Mouse (Mus musculus) testis, adult 2 months (tissue): ENCODE measurements at regions not wholly inside any gene's neighbourhood (a gene's known extent, or its start where the extent isn't known, plus 50 kb on each side); places are given as distances from the start of the nearest gene placed in this dataset.

ENCODE experiments used
- H3K27ac ChIP-seq: fragments of 200-500 bp; 2 replicates; pipeline ENCODE4 v1.5.1; 2012; ENCODE audit warnings: low read depth, low read length; ENCODE audit not compliant: control insufficient read depth, insufficient read depth
- H3K27me3 ChIP-seq: fragments of 200-500 bp; 2 replicates; pipeline ENCODE4 v1.6.1; 2012; ENCODE audit warnings: mild to moderate bottlenecking, low read length, moderate library complexity; ENCODE audit not compliant: control insufficient read depth, insufficient read depth
- H3K36me3 ChIP-seq: fragments of 200-500 bp; 2 replicates; pipeline ENCODE4 v1.6.1; 2012; ENCODE audit warnings: mild to moderate bottlenecking, low read length; ENCODE audit not compliant: control insufficient read depth, insufficient read depth
- H3K4me1 ChIP-seq: fragments of 200-500 bp; 2 replicates; pipeline ENCODE4 v1.6.1; 2012; ENCODE audit warnings: low read length; ENCODE audit not compliant: control insufficient read depth, insufficient read depth
- H3K4me3 ChIP-seq: fragments of 200-500 bp; 2 replicates; pipeline ENCODE4 v1.5.1; 2012; ENCODE audit warnings: low read depth, mild to moderate bottlenecking, low read length, moderate library complexity, mixed read lengths; ENCODE audit not compliant: control insufficient read depth
- CTCF ChIP-seq: fragments of 200-500 bp; IDR thresholded peaks from 2 replicates; pipeline ENCODE4 v1.5.1; 2012; ENCODE audit warnings: low read depth, mild to moderate bottlenecking, inconsistent platforms, low read length, moderate library complexity; ENCODE audit not compliant: control insufficient read depth, insufficient read depth, insufficient replicate concordance
- POLR2A ChIP-seq: fragments of 200-500 bp; IDR thresholded peaks from 2 replicates; pipeline ENCODE4 v1.6.1; 2012; ENCODE audit warnings: low read depth, mild to moderate bottlenecking, inconsistent platforms, low read length, moderate library complexity; ENCODE audit not compliant: control insufficient read depth

GRCm38 (mm10) chr4:22112209-22112608 is 181.1 kb downstream of the Faxc start:
- no peaks in the 10 kb centered on the region for H3K36me3 ChIP-seq
- H3K27ac ChIP-seq: no peak overlapping the region
- no peak overlapping the region for H3K4me3 ChIP-seq
- no peaks in the 10 kb centered on the region for H3K27me3 ChIP-seq
- H3K4me1 ChIP-seq: no peaks in the 10 kb centered on the region
- TF ChIP-seq CTCF: no peak
- no peak for TF ChIP-seq POLR2A

GRCm38 (mm10) chr4:22114451-22114850 is 183.3 kb downstream of the Faxc start:
- H3K4me1 ChIP-seq: no peaks in the 10 kb centered on the region
- no peaks in the 10 kb centered on the region for H3K27me3 ChIP-seq
- TF ChIP-seq POLR2A: no peak
- no peak overlapping the region for H3K4me3 ChIP-seq
- no peak overlapping the region for H3K27ac ChIP-seq
- no peaks in the 10 kb centered on the region for H3K36me3 ChIP-seq

- Histone ChIP-seq H3K27me3 (no peaks in the 10 kb centered on the region), H3K4me1 (no peaks in the 10 kb centered on the region), H3K4me3 (no peak overlapping the region), H3K36me3 (no peaks in the 10 kb centered on the region), H3K27ac (no peak overlapping the region)
- TF ChIP-seq POLR2A: no peak
- no peak for TF ChIP-seq CTCF
Measured at GRCm38 (mm10) chr4:22119877-22120276, 188.7 kb downstream of the Faxc start.

- Histone ChIP-seq H3K4me3 (no peak overlapping the region), H3K4me1 (no peaks in the 10 kb centered on the region), H3K27ac (no peak overlapping the region), H3K36me3 (no peaks in the 10 kb centered on the region), H3K27me3 (no peaks in the 10 kb centered on the region)
- TF ChIP-seq POLR2A: no peak
- no peak for TF ChIP-seq CTCF
Measured at GRCm38 (mm10) chr4:22120953-22121352, 189.8 kb downstream of the Faxc start.

GRCm38 (mm10) chr4:22121397-22121796 is 190.3 kb downstream of the Faxc start:
- H3K27ac ChIP-seq: no peak overlapping the region
- H3K4me1 ChIP-seq: no peaks in the 10 kb centered on the region

GRCm38 (mm10) chr4:22124836-22125235 is 193.7 kb downstream of the Faxc start:
- H3K4me3 ChIP-seq: no peak overlapping the region

More at GRCm38 (mm10) chr4:22121397-22121796, 190.3 kb downstream of the Faxc start:
- H3K36me3 ChIP-seq: no peaks in the 10 kb centered on the region
- TF ChIP-seq POLR2A: no peak
- TF ChIP-seq CTCF: no peak
- H3K4me3 ChIP-seq: no peak overlapping the region
- H3K27me3 ChIP-seq: no peaks in the 10 kb centered on the region

GRCm38 (mm10) chr4:22130511-22130910 is 199.4 kb downstream of the Faxc start:
- H3K27me3 ChIP-seq: no peaks in the 10 kb centered on the region
- H3K27ac ChIP-seq: no peak overlapping the region
- H3K4me1 ChIP-seq: no peaks in the 10 kb centered on the region
- TF ChIP-seq CTCF (no peak), POLR2A (no peak)
- H3K4me3 ChIP-seq: no peak overlapping the region
- no peaks in the 10 kb centered on the region for H3K36me3 ChIP-seq

More at GRCm38 (mm10) chr4:22124836-22125235, 193.7 kb downstream of the Faxc start:
- Histone ChIP-seq H3K36me3 (no peaks in the 10 kb centered on the region), H3K27me3 (no peaks in the 10 kb centered on the region), H3K4me1 (no peaks in the 10 kb centered on the region), H3K27ac (no peak overlapping the region)
- no peak for TF ChIP-seq CTCF
- no peak for TF ChIP-seq POLR2A
